Mouse (Mus musculus): ENCODE data around the gene Gal3st2.
"Not testable (repeated sequence)": the region's sequence is repeated elsewhere in the genome, so short reads cannot be mapped to it uniquely, and the experiment has no call there.

The Gal3st2 gene

DNA sequence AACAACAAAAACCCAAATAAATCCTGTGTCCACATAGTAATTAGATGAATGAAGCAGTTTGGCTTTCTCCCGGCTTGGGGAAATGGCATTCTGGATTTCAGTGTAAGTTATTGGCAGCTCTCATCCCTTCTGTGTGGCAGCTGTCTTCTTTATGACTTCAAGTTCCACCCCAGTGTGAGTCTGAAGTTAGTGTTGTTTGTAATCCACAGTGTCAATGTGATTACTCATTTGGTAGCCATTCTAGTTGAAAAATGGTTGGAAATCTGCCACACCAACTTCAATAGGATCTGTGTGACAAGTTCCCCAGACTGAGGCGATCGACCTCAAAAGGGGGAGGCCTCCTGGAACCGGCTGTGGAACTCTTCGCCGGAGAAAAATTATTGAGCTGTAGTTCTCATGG, 3.7 kb upstream of the Gal3st2 start:
- in situ Hi-C loops (cut with MboI; ENCODE audit: unreplicated experiment in 2 of 2), result no loop called here

DNA sequence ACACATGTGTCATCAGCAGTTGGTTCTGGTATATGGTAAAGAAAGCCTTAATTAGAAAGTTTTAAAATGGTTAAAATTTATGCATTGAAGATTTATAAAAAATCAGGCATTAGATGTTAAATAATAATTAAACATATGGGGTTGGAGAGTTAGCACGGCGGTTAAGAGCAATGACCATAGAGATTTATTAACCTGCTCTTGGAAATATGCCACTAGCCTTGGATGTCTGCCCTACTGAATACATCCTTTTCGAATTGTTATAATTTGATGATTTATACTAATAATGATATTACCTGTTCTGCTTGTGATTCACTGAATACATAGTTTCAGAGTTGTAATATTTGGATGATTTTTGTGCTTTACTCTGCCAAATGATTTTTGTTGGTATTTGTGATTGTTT, 3.1 kb upstream of the Gal3st2 start:
- in situ Hi-C loops (cut with MboI; ENCODE audit: unreplicated experiment in 2 of 2), result no loop called here

DNA sequence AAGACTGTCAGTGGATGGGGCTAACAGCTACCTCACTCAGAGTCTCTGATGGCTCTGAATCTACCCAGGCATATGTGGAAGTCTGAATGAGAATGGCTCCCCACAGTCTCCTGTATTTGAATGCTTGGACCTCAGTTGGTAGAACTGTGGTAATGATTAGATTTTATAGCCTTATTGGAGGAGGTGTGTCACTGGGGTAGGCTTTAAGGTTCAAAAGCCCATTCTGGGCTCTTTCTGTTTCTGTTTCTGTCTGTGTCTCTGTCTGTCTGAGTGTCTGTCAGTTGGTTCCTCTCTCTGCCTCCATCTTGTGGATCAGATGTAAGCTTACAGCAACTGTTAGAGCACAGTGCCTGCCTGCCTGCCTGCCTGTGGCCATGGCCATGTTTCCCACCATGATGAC, 1.5 kb upstream of the Gal3st2 start:
- in situ Hi-C loops (cut with MboI; ENCODE audit: unreplicated experiment in 2 of 2), result no loop called here

DNA sequence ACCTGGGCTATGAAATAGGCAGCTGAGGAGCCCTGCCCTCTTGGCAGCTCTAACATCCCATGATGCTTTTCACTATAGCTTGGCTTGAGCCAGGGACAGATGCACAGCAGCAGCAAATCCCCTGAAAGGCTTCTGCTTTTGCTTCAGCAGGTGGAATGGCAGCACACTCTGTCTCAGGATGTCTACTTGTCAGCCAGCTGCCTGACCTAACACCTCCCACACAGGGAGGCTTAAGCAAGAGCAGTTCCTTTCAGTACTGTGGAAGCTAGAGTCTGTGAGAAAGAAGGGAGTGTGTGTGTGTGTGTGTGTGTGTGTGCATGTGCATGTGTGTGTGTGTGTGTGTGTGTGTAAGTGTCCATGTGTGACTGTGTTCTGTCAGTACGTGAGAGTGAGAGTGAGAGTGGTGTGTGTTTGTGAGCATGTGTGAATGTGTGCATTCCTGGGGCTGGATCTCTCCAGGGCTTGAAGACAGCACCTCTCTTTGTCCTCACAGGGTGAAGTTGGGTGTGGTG, 10.5 kb downstream of the Gal3st2 start:
- in situ Hi-C loops (cut with MboI; ENCODE audit: unreplicated experiment in 2 of 2), result not testable (repeated sequence)

DNA sequence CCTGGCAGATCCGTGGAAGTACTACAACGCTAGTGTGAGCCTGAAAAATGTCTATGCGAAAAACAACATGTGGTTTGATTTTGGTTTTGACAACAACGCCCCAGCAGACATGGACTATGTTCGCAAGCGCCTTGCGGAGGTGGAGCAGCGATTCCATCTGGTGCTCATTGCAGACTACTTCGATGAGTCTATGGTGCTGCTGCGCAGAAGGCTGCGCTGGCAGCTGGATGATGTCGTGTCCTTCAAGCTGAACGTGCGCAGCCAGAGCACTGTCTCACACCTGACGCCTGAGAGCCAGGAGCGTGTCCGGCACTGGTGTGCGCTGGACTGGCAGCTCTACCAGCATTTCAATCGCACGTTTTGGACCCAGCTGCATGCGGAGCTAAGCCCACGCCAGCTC, 13.3 kb downstream of the Gal3st2 start:
- in situ Hi-C loops (cut with MboI; ENCODE audit: unreplicated experiment in 2 of 2), result not testable (repeated sequence)

DNA sequence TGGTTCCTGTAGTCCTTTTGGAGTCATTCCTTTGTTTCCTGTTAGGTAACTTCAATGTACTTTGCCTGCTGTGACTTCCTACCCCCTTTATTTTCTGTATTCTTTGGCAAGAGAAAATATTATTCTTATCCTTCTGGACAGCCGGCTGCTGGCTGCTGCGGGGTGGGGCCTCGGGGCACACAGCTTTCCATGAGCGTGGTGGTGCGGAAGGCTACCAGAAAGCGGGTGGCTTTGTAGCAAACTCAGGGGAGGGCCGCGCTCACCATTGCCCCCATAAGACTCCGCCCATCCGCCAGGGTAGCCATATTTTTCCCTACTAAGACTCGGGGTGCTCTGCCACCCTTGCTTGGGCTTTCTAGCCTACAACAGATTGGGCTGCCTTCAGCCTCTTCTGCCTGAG, 20.7 kb downstream of the Gal3st2 start:
- in situ Hi-C loops (cut with MboI; ENCODE audit: unreplicated experiment in 2 of 2), result not testable (repeated sequence)

DNA sequence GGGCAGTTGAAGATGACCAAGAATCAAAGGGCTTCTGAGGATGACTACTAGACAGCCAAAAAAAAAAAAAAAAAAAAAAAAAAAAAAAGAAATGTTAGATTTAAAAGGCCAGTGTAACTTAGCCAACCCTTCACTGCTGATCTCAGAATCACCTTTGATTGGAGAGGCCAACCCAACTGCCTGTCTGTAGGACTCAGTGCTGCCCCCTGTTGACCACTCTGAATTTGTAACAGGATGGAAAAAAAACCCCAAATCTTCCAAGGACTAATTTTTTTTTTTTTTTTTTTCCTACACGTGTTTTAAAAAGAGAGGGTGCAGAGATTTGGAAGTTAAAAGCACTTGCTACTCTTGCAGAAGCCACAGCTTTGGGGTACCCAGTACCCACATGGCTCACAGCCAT, 29.8 kb downstream of the Gal3st2 start:
- in situ Hi-C loops (cut with MboI; ENCODE audit: unreplicated experiment in 2 of 2), result not testable (repeated sequence)

DNA sequence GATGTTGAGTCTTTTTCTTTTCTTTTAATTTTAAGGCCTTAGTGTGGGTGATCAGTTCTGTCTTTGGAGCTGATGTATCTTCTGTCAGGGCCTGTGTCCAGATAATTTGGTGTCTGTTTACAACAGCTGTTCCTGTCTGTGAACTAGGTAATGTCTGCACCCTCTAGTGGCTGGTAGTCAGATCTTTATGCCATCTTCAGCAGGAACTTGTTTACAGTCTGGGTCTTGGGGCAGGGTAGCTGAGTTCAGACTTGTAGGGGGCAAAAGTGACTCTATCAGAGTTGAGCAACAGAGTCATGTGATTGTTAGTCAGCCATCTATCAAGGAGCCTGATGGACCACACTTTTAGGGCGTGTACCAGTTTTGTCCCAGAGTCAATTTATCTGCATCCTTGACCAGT, 36.3 kb downstream of the Gal3st2 start:
- in situ Hi-C loops (cut with MboI; ENCODE audit: unreplicated experiment in 2 of 2), result not testable (repeated sequence)

DNA sequence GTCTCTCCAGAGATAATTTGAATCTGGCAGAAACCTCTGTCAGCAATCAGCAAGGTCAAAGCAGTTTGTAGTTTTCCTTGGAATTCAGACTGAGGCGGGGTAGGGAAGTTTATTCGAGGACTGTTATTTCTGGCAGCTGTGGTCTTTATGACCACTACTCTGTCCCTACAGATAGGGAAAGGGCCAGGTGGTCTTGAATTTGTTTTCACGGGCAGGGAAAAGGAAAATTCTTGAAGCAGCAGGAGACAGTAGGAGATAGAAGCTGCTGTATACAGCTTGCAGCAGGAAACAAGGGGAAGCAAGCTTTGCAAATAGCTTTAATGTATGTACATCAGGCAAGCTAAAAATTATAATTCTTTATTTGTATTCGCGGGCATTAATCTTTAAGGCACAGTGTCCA, 40.2 kb downstream of the Gal3st2 start:
- in situ Hi-C loops (cut with MboI; ENCODE audit: unreplicated experiment in 2 of 2), result not testable (repeated sequence)

DNA sequence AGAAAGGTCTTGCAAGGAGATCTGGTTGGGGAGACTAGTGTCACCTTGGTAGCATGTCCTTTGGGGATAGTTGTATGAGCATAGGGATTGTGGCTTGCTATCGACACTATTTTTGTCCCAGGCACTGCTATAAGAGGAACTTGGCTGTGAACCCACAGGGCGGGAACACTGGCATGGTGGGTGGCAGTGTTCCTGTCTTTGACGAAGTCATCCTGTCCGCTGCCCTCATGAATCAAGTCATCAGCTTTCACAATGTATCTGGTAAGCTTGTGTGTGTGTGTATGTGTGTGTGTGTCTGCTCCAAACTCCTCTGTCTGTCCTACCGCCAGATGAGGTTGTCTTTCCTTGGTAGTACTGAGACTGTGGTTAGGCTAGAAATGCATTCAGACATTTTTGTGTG, 45.6 kb downstream of the Gal3st2 start:
- in situ Hi-C loops (cut with MboI; ENCODE audit: unreplicated experiment in 2 of 2), result not testable (repeated sequence)

DNA sequence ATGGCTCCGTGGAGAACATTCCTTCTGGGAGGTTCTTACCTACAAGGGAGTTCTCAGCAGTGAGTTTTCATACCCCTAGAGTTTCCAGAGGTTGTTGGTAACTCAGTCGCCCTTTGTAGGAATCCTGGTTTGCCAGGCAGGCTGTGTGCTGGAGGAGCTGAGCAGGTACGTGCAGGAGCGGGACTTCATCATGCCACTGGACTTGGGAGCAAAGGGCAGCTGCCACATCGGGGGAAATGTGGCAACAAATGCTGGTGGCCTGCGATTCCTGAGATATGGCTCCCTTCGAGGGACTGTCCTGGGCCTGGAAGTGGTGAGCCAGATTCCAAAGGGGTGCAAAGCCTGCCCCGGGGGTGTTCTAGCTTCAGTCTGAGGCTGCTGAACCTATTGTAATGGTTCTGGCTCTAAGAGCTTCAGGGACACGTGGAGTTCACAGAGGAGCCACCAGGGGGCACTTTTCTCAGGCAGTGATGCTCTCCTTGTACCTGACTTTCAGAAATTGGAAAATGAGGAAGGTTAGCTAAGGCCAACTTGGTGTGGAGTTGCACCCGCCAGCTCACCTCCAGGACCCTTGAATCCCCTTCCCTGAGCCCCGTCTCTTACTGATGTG, 48.0 kb downstream of the Gal3st2 start:
- in situ Hi-C loops (cut with MboI; ENCODE audit: unreplicated experiment in 2 of 2), result not testable (repeated sequence)

DNA sequence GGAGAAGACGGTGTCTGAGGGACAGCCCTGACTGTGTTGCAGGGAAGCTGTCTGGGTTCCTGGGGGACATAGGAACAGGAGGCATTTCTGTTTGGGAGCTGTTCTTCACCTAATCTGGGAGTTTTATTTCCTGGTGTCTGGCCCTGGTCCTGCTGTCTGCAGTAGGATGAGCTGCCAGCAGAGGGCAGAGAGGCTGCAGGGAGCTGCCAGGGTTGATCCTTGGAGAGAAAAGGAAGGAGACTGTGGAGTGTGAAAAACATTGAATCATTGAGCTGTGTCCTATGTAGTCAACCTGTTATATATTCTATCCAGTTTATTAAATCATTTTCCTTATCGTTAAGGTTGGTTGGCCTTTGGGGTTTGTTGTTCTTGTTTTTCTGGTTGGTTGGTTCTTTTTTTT, 50.8 kb downstream of the Gal3st2 start:
- in situ Hi-C loops (cut with MboI; ENCODE audit: unreplicated experiment in 2 of 2), result not testable (repeated sequence)

DNA sequence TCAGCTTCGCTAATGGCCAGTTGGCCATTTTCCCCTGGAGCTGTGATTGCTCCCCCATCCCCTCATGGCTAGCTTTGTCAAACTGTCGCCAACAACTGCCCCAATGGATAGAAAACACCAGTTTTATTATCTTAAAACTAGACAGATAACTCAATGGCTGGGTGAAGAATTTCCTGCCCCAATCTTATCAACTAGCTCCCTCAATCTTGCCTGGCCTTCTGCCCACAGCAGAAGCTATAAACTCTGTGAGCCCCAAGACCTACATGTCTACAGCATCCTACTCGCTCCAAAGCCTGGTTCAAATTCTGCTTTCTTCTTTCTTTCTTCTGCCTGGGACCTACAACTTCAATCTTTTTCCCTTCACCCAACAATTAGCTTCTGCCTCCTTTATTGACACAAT, 56.1 kb downstream of the Gal3st2 start:
- in situ Hi-C loops (cut with MboI; ENCODE audit: unreplicated experiment in 2 of 2), result not testable (repeated sequence)

DNA sequence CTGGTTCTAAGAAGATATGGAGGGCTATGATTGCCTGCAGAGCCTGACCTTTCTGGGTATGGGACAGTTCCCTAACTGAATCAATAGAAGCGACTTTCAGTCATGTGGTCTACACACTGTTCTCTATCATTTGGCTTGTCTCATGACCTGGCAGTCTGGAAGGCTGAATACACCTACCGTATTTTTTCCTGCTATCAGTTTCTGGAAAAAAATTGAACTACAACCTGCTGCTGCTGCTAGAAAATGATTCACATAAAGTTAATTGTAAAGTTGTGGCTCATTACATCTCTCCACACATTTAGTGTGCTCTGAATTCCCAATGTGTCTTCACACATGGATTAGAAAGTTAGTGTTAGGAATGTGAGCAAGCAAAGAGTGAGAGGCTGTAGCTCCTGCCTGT, 56.9 kb downstream of the Gal3st2 start, which contains the start of gene Gal3st2b:
Gene Gal3st2b (plus strand): TSS at position 301 of the 400 bp plus-strand sequence.
- in situ Hi-C loops (cut with MboI; ENCODE audit: unreplicated experiment in 2 of 2), result not testable (repeated sequence)

DNA sequence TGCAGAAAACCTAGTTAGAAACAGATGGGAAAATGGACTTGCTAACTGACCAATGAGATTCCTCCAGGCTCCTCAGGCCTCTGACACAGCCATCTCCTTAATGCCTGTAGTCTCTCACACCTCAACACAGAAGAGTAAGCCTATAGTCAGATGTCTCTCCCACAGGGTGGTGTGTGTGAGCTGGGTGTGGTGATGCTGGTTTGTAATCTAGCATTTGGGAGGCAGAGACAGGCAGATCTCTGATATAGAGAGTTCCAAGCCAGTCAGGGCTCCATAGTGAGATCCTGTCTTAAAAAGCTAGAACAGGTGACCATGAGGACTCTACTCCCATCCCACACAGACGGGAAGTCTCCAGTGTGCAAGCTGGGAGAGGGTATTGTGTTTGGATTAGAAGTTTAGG, 57.7 kb downstream of the Gal3st2 start:
- in situ Hi-C loops (cut with MboI; ENCODE audit: unreplicated experiment in 2 of 2), result not testable (repeated sequence)

DNA sequence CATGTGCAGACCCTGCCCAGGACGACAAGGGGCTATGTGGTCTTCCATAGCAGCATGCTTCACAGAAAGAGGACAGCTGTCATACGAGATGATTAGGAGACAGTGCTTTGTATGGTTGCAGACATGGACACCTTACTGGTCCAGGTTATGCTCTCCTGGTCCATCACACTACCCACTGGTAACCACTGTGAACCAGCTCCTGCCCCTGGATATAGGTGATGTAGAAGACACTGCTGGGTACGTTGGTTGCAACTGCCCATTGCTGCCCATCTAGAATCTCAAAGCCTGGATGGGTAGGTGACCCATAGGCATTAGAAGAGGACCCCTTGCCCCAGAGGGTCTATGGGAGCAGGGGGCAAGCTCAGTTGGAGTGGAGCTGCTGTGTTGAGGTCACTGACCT, 58.2 kb downstream of the Gal3st2 start:
- in situ Hi-C loops (cut with MboI; ENCODE audit: unreplicated experiment in 2 of 2), result not testable (repeated sequence)

DNA sequence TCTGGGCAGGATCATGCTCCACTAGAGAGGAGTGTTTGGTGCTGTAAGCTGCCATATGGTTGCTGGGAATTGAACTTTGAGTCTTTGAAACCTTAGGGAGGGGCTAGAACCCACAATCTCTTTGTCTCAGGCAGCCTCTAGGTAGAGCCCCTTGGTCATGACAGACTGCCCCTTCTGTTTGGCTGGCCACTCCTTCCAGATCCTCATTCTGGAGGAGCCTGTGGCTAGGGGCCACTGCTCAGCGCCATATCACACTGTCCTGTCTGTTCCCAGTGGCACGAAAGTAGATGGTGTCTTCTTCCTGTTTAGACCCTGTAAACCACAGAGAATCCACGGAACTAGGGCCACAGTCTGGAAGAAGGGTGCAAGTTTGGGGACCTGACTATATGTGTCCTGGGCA, 61.5 kb downstream of the Gal3st2 start:
- in situ Hi-C loops (cut with MboI; ENCODE audit: unreplicated experiment in 2 of 2), result not testable (repeated sequence)

DNA sequence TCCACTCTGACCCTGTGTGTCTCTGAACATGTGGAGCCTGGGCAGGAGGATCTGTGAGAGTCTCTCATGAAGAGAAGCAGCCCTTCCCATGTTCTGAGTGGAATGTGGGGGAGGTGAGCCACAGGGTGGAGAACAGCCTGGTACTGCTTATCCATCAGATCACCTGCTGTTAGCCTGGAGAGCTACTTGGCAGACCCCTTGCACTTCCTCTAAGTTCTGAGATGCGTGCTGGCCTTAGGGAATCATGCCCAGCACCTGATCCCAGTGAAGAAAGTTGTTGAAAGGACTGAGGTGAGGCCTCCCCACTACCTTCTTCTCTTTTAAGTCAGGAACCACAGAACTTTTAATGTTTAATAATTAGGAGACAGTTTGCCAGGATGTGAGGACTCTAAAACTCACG, 62.0 kb downstream of the Gal3st2 start:
- in situ Hi-C loops (cut with MboI; ENCODE audit: unreplicated experiment in 2 of 2), result not testable (repeated sequence)

Measured in v-Abl transformed pro-B cells (cell line).